Mouse (Mus musculus): ENCODE data around the gene Mrpl48.
A peak's percentile ranks its signal among the peaks of the same experiment; 100 is the strongest.

Gene Mrpl48

GRCm38 (mm10) chr7:100608130-100608741 lies at the start of gene Mrpl48:
Gene Mrpl48 (minus strand): TSS chr7:100608301.
- DNase-seq, result peak in 1 of 2 experiments; percentile 43

GRCm38 (mm10) chr7:100656739-100657138 lies 48.6 kb upstream of the Mrpl48 start:
- no peak for DNase-seq

- DNase-seq, result no peak
Observed at GRCm38 (mm10) chr7:100654441-100654840, 46.3 kb upstream of the Mrpl48 start.

- no peak for DNase-seq
Observed at GRCm38 (mm10) chr7:100653480-100654266, 45.6 kb upstream of the Mrpl48 start.

GRCm38 (mm10) chr7:100651011-100651410 lies 42.9 kb upstream of the Mrpl48 start:
- no peak for DNase-seq

DNA sequence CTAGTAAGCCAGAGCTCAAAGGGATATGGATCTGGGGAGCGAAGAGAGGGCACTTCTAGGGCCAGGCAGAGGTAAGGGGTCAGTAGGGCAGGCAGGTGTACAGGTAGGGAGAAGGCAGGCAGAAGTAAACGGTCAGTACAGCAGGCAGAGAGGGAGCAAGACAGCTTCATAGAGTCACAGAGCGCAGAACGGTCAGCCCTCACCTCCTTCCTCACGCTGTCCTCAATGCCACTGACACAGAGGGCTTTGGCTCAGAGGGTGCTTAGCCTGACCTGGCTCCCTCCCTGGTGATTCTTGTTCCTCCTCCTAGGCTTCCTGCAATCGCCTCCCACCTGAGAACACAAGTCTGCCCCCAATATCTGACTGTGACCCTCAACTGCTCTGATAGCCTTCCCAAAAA lies 42.3 kb upstream of the Mrpl48 start:
- DNase-seq, result no peak

- DNase-seq, result no peak
Observed at GRCm38 (mm10) chr7:100649826-100650225, 41.7 kb upstream of the Mrpl48 start.

DNA sequence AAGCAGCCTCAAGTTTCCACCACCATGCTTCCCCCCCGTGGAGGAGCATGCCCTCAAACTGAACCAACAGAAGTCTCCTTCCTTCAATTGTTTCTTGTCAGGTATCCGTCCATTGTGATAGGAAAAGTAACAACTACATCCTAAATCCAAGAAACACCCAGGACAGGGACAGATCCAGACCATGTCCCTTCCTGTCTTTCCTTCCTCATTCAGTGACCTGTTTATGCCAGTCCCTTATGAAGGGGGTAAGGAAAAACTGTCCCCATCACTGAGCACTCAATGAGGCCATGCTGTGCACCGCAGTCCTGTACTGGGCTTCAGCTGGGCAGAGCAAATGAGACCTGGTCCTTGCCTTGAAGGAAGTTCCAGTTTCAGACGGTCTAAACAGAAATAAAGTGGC lies 41.0 kb upstream of the Mrpl48 start:
- no peak for DNase-seq

DNA sequence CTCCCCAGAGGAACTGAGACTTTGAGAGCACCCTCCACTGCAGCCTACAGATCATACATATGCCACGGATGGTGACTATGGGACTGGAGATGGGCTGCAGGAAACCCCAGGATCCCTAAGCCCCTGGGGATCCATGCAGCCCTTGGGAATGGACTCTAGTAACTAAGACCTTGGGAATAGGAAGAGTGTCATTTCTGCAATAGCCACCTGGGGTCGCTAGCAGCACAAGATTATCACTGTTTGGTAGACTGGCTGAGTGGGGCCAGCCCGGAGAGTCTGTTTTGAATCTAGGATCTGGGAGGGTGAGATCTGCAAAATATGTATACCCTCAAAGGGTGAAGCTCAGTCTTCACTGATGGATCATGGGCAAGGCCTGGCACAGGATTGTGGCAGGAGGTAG lies 37.0 kb upstream of the Mrpl48 start:
- DNase-seq, result no peak

DNA sequence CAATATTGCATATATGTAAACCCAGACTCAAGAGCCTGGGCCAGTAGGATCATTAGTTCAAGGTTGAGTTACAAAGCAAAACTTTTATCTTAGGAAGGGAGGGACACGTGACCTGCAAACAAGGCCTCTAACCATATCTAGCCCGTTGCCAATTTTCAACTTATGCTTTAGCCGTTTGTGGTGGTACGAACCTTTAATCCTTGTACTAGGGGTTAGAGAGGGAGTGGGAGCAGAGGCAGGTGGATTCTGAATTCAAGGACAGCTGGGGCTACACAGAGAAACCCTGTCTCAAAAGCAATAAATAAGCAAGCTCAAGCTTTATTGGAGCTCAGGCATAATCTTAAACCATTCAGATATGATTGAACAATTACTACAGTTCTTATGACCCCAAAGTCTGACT lies 34.3 kb upstream of the Mrpl48 start:
- no peak for DNase-seq

GRCm38 (mm10) chr7:100637657-100638056 lies 29.6 kb upstream of the Mrpl48 start:
- no peak for DNase-seq

DNA sequence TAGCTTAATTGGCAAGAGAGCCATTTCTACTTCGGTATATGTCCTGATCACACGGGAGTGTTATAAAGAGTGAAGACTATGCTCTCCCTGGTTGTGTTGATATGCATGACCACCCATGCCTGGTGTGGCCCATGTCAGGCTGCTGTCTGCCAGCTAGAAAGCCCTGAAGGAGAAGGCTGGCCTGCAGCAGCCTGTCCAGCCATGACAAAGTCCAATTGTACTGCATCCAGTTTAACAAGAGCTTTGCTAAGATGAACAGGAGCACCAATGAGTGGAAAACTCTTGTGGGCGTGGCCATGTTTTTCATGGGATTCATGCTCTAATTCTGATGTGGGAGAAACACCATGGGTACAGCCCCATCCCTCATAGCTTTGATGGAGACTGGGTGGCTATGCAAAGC lies 16.4 kb upstream of the Mrpl48 start:
- no peak for DNase-seq

GRCm38 (mm10) chr7:100622277-100622676 lies 14.2 kb upstream of the Mrpl48 start:
- no peak for DNase-seq

DNA sequence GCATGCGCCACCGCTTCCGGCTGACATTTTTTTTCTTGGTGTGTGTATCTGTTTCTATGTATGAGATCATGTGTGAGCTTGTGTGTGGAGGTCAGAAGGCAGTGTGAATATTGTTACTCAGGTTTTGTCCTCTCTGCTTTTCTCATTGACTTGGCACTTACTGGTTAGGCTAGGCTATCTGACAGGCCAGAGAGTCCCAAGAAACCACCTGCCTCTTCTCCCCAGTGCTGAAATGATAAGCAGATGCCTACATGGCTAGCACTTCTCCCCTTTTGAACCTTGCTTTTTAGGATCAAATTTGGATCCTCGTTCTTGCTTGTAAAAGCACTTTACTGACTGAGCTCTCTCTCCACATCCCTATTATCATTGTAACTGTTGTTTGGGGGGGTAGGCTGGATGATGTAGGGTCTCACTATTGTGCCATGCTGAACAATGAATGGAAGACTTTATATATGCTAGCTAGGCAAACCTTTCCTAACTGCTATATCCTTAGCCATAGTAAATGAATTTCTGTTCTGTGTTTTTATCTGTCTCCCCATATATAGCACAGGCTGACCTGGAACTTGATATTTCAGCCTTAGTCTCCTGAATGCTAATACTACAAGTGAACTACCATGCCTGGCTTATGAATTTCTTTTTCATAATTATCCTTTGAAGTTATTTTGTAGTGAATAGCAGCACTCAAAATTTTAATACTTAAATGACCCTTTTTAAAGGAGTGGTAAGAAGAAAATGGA lies 8.2 kb upstream of the Mrpl48 start:
- DNase-seq, result no peak

DNA sequence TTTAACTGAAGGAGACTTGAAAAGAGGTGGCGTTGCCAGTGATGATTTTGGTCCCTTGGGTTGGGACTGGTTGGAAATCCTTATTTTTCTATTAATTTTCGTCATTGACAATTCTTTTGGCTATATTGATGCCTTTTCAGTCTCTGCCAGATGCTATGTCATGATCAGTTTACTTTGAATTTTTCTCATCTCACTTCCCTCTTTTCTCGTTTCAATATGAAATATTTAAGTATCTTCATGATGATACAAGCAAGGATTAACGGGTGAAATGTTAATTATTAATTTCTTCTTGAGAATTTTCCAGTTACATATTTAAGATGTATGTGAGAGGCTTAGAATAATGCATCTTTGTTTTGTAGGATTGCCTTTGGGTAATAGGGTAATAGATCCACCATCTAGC lies 809 bp upstream of the Mrpl48 start:
- no peak for DNase-seq

DNA sequence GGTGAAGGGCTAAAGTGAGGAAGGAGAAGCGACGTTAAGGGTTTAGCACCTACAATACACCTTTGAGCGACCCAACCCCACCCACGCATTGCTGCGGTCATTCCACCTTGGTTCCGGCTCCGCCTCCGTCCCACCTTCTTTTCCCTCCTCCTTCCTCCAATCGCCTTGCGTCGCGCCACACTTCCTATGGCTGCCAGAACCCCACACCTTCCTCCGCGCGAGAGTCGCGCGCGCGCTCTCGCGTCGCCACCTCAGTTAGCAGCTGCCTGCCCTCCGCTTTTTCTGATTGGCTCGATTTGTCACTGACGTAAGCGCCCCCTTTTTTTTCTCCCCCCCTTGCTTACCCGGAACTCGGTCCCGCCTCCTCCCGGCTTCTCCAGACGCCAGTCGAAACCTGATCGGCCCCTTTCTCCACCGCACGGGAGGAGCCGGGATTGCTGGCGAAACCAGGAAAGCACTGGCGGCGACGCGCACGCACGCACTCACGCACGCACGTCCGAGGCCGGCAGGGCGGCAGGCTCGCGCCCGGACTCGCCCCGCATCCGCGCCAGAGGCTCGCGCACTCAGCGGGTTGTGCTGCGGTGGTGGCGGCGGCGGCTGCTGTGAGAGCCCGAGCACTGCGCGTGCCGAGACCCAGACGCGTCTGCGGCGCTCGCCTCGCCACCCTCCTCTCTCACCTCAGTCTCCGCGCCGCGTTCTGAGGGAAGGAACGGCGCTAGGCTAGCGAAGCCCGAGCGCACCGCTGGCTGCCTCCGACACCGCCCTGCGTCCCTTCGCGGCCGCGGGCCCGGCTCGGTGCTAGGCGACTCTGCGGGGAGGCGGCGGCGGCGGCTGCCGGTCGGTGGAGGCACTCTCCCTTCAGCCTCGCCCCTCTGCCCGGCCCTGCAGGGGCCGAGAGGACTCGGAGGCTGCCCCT lies 629 bp downstream of the Mrpl48 start, which contains the start of gene Rab6a:
TSS of gene Rab6a (plus strand) at position 197 of the 916 bp plus-strand sequence.
- peak; percentile 86 to 93 for DNase-seq

- no peak for DNase-seq
Observed at GRCm38 (mm10) chr7:100600211-100600610, 7.9 kb downstream of the Mrpl48 start.

DNA sequence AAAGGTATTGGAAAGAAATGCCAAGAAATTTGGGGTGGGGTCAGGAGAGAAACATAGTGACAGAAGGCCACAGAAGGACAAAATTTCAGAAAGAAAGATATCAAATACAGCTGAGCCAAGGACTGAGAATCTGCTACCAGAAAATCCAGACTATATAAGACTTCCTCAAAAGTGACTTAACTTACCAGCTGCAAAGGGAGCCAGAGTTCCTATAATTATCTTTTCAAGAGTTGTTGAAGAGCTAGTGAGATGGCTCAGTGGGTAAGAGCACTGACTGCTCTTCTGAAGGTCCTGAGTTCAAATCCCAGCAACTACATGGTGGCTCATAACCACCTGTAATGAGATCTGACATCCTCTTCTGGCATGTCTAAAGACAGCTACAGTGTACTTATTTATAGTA lies 14.8 kb downstream of the Mrpl48 start:
- DNase-seq, result no peak

GRCm38 (mm10) chr7:100591522-100591852 lies 16.6 kb downstream of the Mrpl48 start:
- DNase-seq, result no peak

- peak; percentile 46 to 65 for DNase-seq
Observed at GRCm38 (mm10) chr7:100590845-100591521, 17.1 kb downstream of the Mrpl48 start.

DNA sequence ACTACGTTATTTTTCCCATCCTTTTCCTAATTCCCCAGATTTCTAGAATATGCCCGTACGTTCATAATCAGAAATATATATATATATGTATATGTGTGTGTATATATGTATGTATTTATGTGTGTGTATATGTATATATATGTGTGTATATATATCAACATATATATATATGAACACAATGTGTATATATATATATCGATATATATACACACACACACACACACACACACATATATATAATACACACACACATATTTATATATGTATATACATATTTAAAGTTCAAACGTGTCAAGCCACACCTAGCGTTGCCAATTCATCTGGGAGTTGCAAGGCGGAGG lies 17.6 kb downstream of the Mrpl48 start:
- no peak for DNase-seq

DNA sequence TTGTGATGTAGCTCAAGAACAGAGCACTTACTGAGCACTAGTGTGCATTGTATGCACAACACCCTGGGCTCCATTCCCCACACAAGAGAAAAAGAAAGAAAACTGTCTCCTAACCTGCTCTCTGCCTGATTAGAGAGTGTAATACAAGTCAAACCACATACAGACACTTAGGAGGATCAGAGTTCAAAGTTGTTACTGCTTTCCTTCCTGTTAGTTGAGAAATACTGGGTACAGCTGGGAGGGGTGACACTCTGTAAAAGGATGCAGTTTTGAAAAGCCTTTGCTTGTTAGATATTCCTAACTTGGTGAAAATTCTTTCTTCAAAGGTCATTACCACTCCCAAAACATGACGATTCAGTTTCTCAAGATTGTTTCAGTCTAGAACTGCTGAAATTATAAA lies 18.3 kb downstream of the Mrpl48 start:
- DNase-seq, result no peak
